In the genomic region with DNA sequence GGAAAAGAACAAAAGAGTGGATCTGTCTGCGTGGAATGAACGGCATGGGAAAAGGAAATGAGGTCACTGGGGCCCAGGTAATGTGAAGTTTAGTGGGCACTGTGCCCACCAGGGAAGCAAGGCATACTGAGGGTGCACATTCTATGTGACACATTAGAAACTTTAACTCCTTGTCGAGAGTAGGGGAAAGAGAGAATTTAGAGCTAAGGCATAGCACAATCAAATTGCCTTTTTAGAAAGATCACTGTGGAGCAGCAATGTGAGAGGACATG, we compare ENCODE assay signal across 25 mouse cellular contexts.
"Had no signal": no experiment of that assay in that cellular context is flagged by ENCODE, and none has a peak within 500 bp of the region (broad histone marks: within the 10 kb centered on the region; RNA-seq: fewer than 3 reads in every experiment).

No protein-coding gene starts in this region.

- ATAC-seq: inflammation-experienced regulatory T-cells, adult 6 months; intestine, embryonic 15.5 days; intestine, postnatal 0 days; liver, postnatal 0 days had no signal

- H3K4me3 ChIP-seq: heart, adult 2 months; hindbrain, embryonic 10.5 days; intestine, embryonic 15.5 days; left cerebral cortex, adult 2 months; limb, embryonic 10.5 days; limb, embryonic 12.5 days; liver, embryonic 13.5 days; liver, embryonic 15.5 days had no signal

- H3K9me3 ChIP-seq: hindbrain, embryonic 10.5 days; intestine, embryonic 15.5 days; limb, embryonic 10.5 days; limb, embryonic 12.5 days; liver, embryonic 13.5 days; liver, embryonic 15.5 days had no signal

- H3K9ac ChIP-seq: hindbrain, embryonic 14.5 days; intestine, embryonic 15.5 days; limb, embryonic 12.5 days; liver, embryonic 13.5 days; liver, embryonic 15.5 days; liver, postnatal 0 days had no signal

- H3K4me2 ChIP-seq: heart, embryonic 11.5 days; hindbrain, embryonic 14.5 days; intestine, embryonic 15.5 days; limb, embryonic 12.5 days; liver, embryonic 11.5 days; liver, embryonic 13.5 days; liver, embryonic 15.5 days had no signal

- H3K27ac ChIP-seq: heart, adult 2 months; hindbrain, embryonic 10.5 days; hindbrain, embryonic 14.5 days; intestine, embryonic 15.5 days; left cerebral cortex, adult 2 months; limb, embryonic 10.5 days; limb, embryonic 12.5 days; liver, embryonic 13.5 days; liver, embryonic 15.5 days had no signal

- H3K4me1 ChIP-seq: intestine, embryonic 15.5 days; limb, embryonic 10.5 days; limb, embryonic 12.5 days; liver, embryonic 13.5 days; liver, embryonic 15.5 days had no signal

- H3K27me3 ChIP-seq: intestine, embryonic 15.5 days; limb, embryonic 12.5 days; liver, embryonic 13.5 days; liver, embryonic 15.5 days had no signal

- H3K36me3 ChIP-seq: hindbrain, embryonic 10.5 days; intestine, embryonic 15.5 days; limb, embryonic 10.5 days; limb, embryonic 12.5 days; liver, embryonic 13.5 days; liver, embryonic 15.5 days had no signal

- DNase-seq: gastrocnemius, postnatal 14 days; gastrocnemius, postnatal 36 days; heart, adult 11 months; heart, adult 2 months; heart, postnatal 10 days; heart, postnatal 4 days; kidney, adult 18-20 months; kidney, adult 8-10 months; kidney, postnatal 10 days; kidney, postnatal 25 days; kidney, postnatal 4 days; liver; liver, embryonic 13.5 days; liver, postnatal 0 days had no signal
